Mouse (Mus musculus) right cerebral cortex, adult 18-20 months (tissue): ENCODE measurements at regions not wholly inside any gene's neighbourhood (a gene's known extent, or its start where the extent isn't known, plus 50 kb on each side); places are given as distances from the start of the nearest gene placed in this dataset.

Experiments used
- DNase-seq: peaks from one replicate; pipeline ENCODE4 v3.0.0; 2022; ENCODE audit warnings: mixed read lengths

- peak; percentile 29 for DNase-seq
These were observed 70.0 kb upstream of the Igfbp7 start for GRCm38 (mm10) chr5:77477794-77478193.

GRCm38 (mm10) chr5:77473896-77474486, 66.2 kb upstream of the Igfbp7 start:
- peak; percentile 53 for DNase-seq

- DNase-seq, result no peak
These were observed 61.5 kb upstream of the Igfbp7 start for GRCm38 (mm10) chr5:77469236-77469766.

GRCm38 (mm10) chr5:77468467-77468866, 60.6 kb upstream of the Igfbp7 start:
- no peak for DNase-seq

- DNase-seq, result peak; percentile 50
These were observed 57.2 kb upstream of the Igfbp7 start for GRCm38 (mm10) chr5:77464851-77465548.

- DNase-seq, result peak; percentile 92
These were observed 52.3 kb upstream of the Igfbp7 start for GRCm38 (mm10) chr5:77459896-77460717.
